Mouse (Mus musculus): ENCODE measurements around the gene Shisa8. TPM values are rescaled to one million over a fixed set of nuclear protein-coding genes. Genes with fewer than 3 reads are reported as not detected.
A peak's percentile ranks its signal among the peaks of the same experiment; 100 is the strongest.
"Not testable (repeated sequence)": the region's sequence is repeated elsewhere in the genome, so short reads cannot be mapped to it uniquely, and the experiment has no call there.

The Shisa8 gene
- total RNA-seq (2021), result 1 to 10 TPM in 1 of 2 experiments, under 1 TPM in 1; 0.95 to 1.2 TPM
- long read RNA-seq, experiment 1, partial matches to known transcripts, result 0 of 2 reads
- long read RNA-seq, experiment 1, other reads (novel, unspliced or antisense), result 0 of 2 reads
- long read RNA-seq, experiment 2, partial matches to known transcripts, result 0 of 1 reads
- long read RNA-seq, experiment 2, other reads (novel, unspliced or antisense), result 0 of 1 reads

- TF ChIP-seq CTCF (conservative IDR thresholded peaks at IDR 0.05), result no peak
These were observed at the start of gene Shisa8 for GRCm38 (mm10) chr15:82212752-82213063. Gene Shisa8, minus strand, starts transcription at chr15:82212815.

GRCm38 (mm10) chr15:82259510-82259909, 46.9 kb upstream of the Shisa8 start:
- Histone ChIP-seq H3K4me3 (no peak overlapping the region), H3K27ac (no peak overlapping the region)
- peak; percentile 99 for TF ChIP-seq CTCF (conservative IDR thresholded peaks at IDR 0.05)
- peak; percentile 50 to 84 for DNase-seq (ENCODE audit: low spot score in 2 of 2)

More at GRCm38 (mm10) chr15:82212752-82213063, at the start of gene Shisa8:
- Histone ChIP-seq H3K27ac (no peak within 1 kb of the TSS), H3K4me3 (peak within 1 kb of the TSS; percentile 50)
- no peak for DNase-seq (ENCODE audit: low spot score in 2 of 2)

- peak; percentile 68 for TF ChIP-seq CTCF (conservative IDR thresholded peaks at IDR 0.05)
- peak overlapping the region; percentile 98 for H3K27ac ChIP-seq
- H3K4me3 ChIP-seq, result peak overlapping the region; percentile 76
- DNase-seq (ENCODE audit: low spot score in 2 of 2), result peak; percentile 79 to 94
These were observed 43.3 kb upstream of the Shisa8 start for GRCm38 (mm10) chr15:82255944-82256383.

- peak overlapping the region; percentile 76 for H3K4me3 ChIP-seq
- H3K27ac ChIP-seq, result peak overlapping the region; percentile 98
- peak; percentile 27 to 40 for DNase-seq (ENCODE audit: low spot score in 2 of 2)
- peak; percentile 79 for TF ChIP-seq CTCF (conservative IDR thresholded peaks at IDR 0.05)
These were observed 42.6 kb upstream of the Shisa8 start for GRCm38 (mm10) chr15:82255248-82255647.

- H3K27ac ChIP-seq, result no peak within 1 kb of the TSS
- TF ChIP-seq CTCF (conservative IDR thresholded peaks at IDR 0.05), result no peak
- no peak for DNase-seq (ENCODE audit: low spot score in 2 of 2)
- no peak within 1 kb of the TSS for H3K4me3 ChIP-seq
These were observed 39.5 kb upstream of the Shisa8 start, which contains the start of gene 1500009C09Rik for GRCm38 (mm10) chr15:82252097-82252496. Gene 1500009C09Rik, plus strand, starts transcription at chr15:82252397.

GRCm38 (mm10) chr15:82251579-82251978, 39.0 kb upstream of the Shisa8 start:
- TF ChIP-seq CTCF (conservative IDR thresholded peaks at IDR 0.05), result peak; percentile 60
- no peak overlapping the region for H3K27ac ChIP-seq

GRCm38 (mm10) chr15:82247131-82247776, 34.6 kb upstream of the Shisa8 start:
- no peak for DNase-seq (ENCODE audit: low spot score in 2 of 2)
- H3K4me3 ChIP-seq, result no peak overlapping the region
- H3K27ac ChIP-seq, result no peak overlapping the region
- TF ChIP-seq CTCF (conservative IDR thresholded peaks at IDR 0.05), result no peak

More at GRCm38 (mm10) chr15:82251579-82251978, 39.0 kb upstream of the Shisa8 start:
- no peak overlapping the region for H3K4me3 ChIP-seq
- no peak for DNase-seq (ENCODE audit: low spot score in 2 of 2)

GRCm38 (mm10) chr15:82244805-82245161, 32.2 kb upstream of the Shisa8 start:
- not testable (repeated sequence) for H3K27ac ChIP-seq; DNase-seq (ENCODE audit: low spot score in 2 of 2)
- peak overlapping the region; percentile 85 for H3K4me3 ChIP-seq

GRCm38 (mm10) chr15:82244115-82244804, 31.6 kb upstream of the Shisa8 start, which contains the start of gene Cenpm:
Gene Cenpm, minus strand, starts transcription at chr15:82244748.
- Histone ChIP-seq H3K27ac (peak within 1 kb of the TSS; percentile 43), H3K4me3 (peak within 1 kb of the TSS; percentile 85)
- TF ChIP-seq CTCF (conservative IDR thresholded peaks at IDR 0.05), result peak; percentile 11; the same call in 1 of the 2 replicates
- DNase-seq (ENCODE audit: low spot score in 2 of 2), result peak; percentile 89

- H3K4me3 ChIP-seq, result peak overlapping the region; percentile 85
- peak overlapping the region; percentile 43; the same call in 1 of the 2 replicates for H3K27ac ChIP-seq
- TF ChIP-seq CTCF (conservative IDR thresholded peaks at IDR 0.05), result no peak
- no peak for DNase-seq (ENCODE audit: low spot score in 2 of 2)
These were observed 31.1 kb upstream of the Shisa8 start for GRCm38 (mm10) chr15:82243742-82244114.

GRCm38 (mm10) chr15:82243311-82243710, 30.7 kb upstream of the Shisa8 start:
- Histone ChIP-seq H3K27ac (no peak overlapping the region), H3K4me3 (peak overlapping the region; percentile 85)
- DNase-seq (ENCODE audit: low spot score in 2 of 2), result no peak
- TF ChIP-seq CTCF (conservative IDR thresholded peaks at IDR 0.05), result no peak; the same call in 1 of the 2 replicates

- H3K4me3 ChIP-seq, result no peak overlapping the region
- peak; percentile 100 for TF ChIP-seq CTCF (conservative IDR thresholded peaks at IDR 0.05)
- DNase-seq (ENCODE audit: low spot score in 2 of 2), result peak; percentile 76 to 91
- H3K27ac ChIP-seq, result no peak overlapping the region
These were observed 23.9 kb upstream of the Shisa8 start for GRCm38 (mm10) chr15:82236565-82236964.

GRCm38 (mm10) chr15:82235661-82236060, 23.0 kb upstream of the Shisa8 start:
- Histone ChIP-seq H3K27ac (no peak overlapping the region), H3K4me3 (no peak overlapping the region)
- DNase-seq (ENCODE audit: low spot score in 2 of 2), result no peak
- no peak for TF ChIP-seq CTCF (conservative IDR thresholded peaks at IDR 0.05)
